Mouse (Mus musculus): ENCODE data around the gene Sufu.

Gene Sufu

DNA sequence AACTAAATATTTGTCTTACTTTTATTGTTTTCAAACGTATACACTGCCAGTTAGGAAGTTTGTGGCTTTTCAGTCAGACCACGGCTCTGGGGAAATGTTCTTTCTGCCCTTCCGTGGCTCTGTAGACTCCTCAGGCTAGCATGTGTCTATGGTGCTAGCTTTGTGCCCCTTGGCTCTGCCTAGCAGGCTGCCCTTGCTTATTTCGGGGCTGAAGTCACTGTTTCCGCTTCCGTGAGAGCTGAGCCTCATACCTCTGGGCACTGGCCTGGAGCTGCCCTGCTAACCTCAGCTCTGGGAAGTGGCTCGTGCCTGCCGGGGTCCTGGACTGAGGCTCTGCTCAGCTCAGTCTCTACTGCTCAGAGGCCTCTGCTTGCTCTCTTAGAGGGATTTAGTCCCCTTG lies 98.4 kb downstream of the Sufu start:
- no peak for DNase-seq (ENCODE audit: extremely low spot score, low spot score)

DNA sequence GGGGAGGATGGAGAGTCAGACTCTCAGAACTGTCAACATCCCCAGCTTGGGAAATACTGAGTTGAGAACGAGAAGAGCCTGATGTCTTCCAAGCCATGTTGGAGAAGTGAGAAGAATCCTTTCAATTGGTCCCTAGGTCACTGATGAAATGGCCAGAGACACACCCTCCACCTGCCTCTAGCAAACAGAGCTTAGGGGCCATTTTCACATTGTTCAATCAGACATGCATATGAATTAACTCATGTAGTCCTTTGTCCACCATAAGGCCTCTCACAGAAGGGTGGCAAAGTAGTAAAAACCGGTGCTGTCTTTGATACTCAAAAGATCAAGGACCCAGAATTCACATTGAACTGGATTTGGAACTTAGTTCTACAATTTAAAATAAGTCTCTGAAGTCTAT lies 100.5 kb downstream of the Sufu start:
- no peak for DNase-seq (ENCODE audit: extremely low spot score, low spot score)

DNA sequence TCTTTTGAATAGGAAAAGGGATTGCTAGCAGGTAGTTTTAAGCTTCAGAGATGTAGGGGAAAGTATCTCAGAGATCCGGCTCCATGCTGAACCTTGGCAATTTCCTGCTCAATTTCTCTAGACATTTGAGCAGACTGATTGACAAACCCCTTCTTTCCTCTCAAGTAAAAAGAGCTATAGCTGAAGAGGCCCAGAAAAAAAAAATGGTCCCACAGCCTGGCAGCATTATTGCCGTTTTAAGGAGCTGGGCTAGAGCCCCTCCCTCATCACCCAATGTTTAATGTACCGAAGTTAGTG lies 102.8 kb downstream of the Sufu start:
- no peak for DNase-seq (ENCODE audit: extremely low spot score, low spot score)

DNA sequence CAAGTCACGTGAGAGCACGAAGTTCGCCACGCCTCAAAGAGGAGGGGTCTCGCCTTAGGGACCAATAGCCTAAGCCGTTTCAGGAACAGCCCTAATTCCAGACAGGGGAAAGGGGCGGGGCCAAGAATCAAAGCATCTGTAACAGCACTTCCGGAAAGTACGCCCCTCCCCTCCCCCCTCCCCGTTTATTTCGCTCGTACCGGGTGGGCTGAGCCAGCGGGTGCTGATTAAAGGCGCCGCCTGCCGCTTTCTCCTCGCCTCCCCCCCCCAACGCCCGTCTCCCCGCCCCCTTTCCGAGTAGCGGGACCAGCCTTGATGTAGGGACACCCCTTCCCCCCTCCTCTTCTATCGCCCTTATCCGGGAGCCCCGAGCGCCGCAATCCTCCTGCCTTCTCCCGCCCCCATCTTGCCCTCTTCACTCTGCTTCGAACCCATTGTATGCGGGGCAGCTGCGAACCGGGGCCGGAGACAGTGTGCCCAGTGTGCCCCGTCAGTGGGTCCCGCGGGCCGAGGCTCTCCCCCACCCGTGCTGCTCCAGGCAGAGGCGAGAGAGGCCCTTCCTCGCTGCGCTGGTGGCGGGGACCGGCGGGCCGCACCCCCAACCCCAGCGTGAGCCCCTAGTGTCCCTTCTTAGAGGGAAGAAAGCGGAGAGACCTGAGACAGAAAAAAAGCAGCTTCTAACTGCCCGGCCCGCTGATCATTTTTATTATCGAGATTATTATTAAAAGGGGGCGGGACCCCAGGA lies 103.3 kb downstream of the Sufu start:
- DNase-seq (ENCODE audit: extremely low spot score, low spot score) = peak; percentile 98

DNA sequence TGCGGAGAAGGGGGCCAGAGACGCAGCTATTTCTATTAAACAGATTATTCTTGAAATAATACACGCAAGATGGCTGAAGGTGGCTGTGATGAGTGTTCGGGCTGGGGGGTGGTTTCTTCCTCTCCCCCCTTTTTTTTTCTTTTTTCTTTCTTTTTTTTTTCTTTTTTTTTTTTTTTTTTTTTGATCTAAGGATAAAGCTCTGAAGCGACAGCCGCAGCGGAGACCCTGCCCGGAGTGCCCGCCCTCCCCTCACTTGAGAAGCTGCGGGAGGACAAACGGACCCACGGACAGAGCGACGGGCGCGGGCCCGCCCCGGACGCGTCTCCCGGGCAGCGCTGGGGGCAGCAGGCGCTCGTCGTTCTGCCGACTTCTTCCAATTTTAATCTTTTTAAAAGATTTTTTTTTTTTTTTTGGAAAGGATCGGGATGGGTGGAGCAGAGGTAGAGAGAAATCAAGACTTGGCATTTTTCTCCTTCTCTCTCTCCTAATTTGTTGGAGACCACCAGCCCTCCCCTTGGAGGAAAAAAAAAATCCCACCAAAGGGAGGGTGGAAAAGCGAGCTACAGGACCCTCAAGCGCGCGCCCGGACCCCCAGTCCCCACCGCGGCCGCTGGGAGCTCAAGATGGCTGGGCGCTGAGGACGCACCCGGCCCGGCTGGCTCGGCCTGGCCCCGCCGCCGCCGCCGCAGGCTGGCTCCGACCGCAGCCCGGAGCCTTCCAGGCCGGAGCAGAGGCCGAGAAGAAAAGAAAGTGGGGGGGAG lies 104.1 kb downstream of the Sufu start:
- DNase-seq (ENCODE audit: extremely low spot score, low spot score) = no peak

DNA sequence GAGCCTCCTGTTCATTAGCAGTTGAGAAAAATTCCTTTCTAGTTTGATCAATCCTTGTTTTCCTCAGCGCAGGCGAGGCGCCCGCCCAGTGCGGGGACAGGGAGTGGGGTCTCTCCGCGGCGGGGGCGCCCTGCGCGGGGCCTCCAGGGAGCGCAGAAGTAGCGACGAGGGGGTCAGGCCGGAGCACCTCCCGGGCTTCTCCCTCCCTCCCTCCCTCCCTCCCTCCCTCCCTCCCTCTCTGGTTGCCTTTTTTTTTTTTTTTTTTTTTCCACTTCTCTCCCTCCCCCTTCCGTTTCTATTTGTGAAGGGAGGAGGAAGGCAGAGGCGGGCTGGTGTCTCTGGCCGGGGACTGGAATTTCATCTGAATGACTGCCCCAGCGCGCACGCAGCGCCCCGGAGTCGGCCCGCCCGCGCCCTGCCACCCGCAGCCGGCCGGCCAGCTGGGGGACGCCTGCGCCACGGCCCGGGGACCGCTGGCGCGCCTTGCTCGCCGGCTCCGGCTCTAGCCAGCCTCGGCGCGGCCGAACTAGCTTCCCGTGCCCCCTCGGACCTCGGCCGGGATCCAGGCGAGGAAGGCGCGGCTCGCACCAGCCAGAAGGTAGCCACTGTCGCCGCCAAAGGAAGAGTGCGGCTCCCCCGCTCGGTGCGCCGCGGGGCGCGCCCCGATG lies 104.8 kb downstream of the Sufu start, which contains the start of gene Trim8:
Gene Trim8, plus strand, starts transcription at position 302 of the 668 bp plus-strand sequence.
- DNase-seq (ENCODE audit: extremely low spot score, low spot score) = peak; percentile 89

DNA sequence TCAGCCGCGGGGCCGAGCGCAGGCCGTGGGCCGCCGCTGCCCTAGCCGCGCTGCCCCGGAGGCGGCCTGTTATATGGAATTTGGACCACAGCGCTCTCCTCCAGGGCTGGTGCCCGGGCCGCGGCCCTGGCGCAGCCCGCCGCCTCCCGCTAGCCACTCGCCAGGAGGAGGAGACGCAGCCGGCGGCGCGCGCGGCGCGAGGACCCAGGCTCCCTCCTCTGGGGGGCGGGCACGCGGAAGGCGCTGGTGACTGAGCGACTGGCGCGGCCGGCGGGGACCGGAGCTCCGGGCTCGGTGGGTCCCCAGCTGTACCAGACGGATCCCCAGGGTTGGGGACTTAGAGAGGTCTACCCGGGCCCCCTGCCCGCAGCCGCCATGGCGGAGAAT lies 105.4 kb downstream of the Sufu start:
- DNase-seq (ENCODE audit: extremely low spot score, low spot score) = no peak

DNA sequence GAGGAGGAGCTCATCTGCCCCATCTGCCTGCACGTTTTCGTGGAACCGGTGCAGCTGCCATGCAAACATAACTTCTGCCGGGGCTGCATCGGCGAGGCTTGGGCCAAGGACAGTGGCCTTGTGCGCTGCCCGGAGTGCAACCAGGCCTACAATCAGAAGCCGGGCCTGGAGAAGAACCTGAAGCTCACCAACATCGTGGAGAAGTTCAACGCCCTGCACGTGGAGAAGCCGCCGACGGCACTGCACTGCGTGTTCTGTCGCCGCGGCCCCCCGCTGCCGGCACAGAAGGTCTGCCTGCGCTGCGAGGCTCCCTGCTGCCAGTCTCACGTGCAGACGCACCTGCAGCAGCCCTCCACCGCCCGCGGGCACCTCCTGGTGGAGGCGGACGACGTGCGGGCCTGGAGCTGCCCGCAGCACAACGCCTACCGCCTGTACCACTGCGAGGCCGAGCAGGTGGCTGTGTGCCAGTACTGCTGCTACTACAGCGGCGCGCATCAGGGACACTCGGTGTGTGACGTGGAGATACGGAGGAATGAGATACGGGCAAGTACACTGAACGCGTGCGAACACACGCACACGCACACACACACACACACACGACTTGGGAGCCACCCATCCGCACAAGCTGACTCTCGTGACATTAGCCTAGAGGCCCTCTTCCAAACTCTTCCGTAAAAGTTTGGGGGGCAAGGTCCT lies 105.9 kb downstream of the Sufu start:
- DNase-seq (ENCODE audit: extremely low spot score, low spot score) = peak; percentile 65

DNA sequence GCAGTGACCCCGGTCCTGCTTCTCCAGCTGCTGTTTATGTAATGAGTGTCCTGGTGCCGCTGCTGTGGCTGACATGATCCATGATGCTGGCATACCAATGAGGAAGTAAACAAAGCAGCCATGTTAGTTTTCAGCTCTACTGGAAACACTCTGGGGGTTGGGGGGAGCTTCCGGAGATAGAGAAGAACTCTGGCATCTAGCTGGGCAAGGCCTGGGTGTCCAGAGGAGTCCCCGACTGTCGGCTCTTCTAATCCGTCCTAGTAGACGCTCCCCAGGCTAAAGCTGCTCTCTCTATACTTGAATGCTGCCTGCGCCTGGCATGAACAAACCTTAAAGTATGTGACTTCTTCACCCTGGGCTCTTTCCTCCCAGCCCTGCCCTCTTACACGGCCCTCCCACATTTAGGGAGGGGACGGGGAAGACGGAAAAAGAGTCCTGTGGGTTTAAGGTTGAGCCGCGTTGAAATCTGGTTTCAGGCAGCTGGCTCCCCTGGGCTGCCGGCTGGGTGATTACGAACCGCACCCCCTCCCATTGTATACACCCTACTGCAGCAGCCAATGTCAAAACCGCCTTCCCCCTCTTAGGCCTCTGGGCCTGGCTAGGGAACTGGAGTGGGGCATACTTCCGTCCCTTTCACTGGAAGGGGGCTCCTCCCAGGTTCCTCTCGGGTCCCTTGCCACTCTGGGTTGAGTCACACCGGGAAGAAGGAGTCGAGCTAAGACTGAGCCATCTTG lies 106.8 kb downstream of the Sufu start:
- peak; percentile 64 for DNase-seq (ENCODE audit: extremely low spot score, low spot score)

DNA sequence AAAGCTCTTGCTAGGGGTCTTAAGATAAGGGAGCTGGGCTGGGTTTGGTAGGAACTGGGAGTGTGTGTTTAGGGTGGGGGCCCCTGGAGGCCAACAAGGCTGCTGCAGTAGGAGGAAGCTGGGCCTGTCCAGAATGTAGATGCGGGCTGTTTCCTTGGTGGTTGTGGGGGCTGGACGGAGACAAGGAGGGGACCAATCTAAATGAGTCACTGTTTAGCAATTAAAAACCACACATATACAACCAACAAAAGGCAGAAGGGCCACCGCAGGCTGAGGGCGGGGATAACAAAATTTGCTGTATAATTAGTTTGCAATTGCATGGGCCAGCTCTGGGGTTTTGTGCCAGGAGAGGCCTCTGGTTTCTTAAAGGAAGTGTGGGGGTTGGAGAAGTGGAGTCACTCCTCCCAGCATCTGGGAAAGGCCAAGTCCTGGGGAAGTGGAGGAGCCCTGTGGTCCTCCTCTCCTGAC lies 107.4 kb downstream of the Sufu start:
- DNase-seq (ENCODE audit: extremely low spot score, low spot score) = no peak

DNA sequence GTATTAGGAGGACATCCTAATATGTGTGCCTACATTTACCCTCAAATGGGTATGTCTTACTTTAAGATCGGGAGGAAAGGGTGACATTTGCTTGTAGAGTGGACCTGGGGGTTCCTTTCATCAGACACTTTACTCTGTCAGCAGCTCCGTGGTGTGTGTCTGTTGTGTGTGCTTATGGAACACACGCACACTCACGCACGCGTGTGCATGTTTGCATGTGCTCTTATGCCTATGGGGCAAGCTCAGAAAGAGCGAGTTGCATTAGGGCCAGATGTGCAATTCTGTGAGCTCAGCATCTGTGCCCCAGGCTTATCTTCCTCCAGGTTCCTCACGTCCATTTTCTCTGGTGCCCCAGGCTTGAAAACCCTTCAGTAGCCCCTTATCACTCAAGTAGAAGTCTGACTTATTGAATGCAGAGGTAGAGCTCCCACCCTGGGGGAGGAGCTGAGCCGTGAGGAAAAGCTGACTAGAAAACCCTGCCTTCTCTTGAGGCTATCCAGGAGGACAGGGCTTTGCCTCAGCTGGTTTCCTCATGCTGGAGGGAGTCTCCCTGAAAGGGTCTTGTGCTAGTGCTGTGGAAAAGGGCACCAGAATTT lies 108.2 kb downstream of the Sufu start:
- DNase-seq (ENCODE audit: extremely low spot score, low spot score) = no peak

DNA sequence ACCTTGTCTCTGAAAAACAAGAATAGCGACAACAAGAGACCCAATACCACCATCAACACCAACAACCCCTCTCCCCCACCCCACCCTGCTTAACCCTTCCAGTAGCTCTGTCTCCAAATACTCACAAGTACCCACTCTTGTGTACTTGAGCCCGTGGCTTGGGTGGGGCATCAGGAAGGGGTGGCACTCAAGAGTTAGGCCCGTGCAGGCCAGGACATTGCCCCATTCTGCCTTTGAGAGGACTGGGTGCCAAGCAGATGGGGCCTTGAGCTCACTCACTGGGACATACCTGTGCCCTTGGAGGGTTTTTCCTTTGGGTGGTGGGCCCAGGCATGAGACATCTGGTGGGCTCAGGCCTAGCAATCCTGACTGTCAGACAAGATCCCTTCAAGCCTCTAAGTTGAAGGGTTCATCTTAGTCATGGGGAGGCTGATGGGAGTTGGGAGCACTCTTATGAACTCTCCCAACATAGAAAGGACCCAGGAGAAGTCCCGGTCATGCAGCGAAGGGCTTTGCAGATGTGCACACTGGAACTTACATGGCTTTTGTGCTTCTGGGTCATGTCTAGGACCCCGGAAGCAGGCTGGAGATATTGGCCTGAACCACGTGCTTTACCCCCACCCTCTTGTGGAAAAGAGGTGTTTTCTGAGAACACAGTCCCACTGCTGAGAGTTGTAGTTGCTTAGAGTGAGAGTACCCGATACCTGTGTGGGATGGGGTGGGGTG lies 109.1 kb downstream of the Sufu start:
- no peak for DNase-seq (ENCODE audit: extremely low spot score, low spot score)

DNA sequence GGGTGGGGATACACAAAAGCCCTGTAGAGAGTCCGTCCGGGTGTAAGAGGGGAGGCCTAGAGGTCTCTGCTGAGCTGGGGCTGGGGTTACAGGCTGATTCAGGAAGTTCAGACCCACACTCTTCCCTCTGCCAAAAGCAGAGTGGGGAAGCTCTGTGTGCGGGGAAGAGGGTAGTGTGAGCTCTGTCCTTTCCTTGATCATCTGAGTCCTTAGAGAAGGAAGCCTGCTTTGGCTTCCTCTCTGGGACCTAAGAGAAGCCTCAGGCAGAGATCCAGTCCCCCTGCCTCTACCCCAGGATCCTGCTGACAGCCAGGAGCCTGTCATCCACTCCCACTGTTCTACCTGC lies 109.6 kb downstream of the Sufu start:
- no peak for DNase-seq (ENCODE audit: extremely low spot score, low spot score)

DNA sequence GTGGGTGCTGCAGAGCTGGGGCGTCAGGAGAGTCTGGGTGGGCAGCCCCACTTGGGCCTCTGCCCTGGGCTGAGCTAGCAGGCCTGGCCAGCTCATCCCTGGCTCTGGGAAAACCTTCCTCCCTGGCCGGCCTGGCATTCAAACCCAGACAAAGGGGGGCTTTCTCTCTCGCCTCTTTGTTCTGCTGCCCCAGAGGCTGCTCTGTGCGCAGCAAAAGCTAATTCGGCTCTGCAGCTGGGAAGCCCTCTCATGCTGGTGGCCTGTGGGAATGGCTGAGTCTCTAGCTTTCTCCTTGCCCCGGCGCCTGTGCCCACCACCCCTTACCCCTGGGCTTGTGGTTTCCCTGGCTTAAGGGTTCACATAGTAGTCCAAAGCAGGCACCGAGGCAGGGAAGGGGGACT lies 110.5 kb downstream of the Sufu start:
- DNase-seq (ENCODE audit: extremely low spot score, low spot score) = peak; percentile 44

DNA sequence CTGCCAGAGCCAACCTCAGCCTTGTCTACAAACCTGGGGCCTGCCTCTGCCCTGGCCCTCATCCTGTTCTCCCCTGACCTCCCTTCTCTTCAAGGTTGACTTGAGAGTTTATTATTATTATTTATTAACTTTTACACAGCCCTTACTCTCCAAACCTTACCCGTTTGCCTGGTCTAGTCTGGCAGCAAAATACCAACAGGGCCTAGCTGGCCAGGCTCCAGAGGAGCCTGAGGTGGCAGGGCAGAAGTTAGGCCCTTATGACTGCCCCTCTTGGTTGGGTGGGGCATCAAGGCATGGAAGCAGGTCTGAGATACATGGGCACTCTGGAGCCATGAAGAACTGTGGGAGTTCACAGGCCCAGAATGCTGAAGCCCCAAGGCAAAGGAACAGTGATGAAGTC lies 111.1 kb downstream of the Sufu start:
- no peak for DNase-seq (ENCODE audit: extremely low spot score, low spot score)

DNA sequence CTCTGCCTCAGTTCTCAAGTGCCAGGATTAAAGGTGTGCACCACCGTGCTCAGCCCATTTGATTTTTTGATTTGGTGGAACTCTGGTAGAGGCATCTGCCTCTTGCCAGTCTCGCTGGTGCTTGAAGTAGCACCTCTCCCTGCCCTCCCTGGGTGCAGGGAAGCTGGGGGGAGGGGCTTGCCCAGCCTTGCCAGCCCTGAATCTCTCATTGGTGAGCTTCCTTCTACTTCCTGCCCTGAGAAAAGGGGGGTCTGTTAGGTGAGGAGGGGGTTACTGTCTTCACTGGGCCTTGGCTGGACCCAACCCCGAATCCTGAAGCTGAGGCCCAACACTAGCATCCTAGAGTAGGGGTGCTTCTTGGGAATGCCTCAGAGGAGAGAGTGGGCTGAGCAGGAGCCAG lies 112.0 kb downstream of the Sufu start:
- DNase-seq (ENCODE audit: extremely low spot score, low spot score) = no peak

DNA sequence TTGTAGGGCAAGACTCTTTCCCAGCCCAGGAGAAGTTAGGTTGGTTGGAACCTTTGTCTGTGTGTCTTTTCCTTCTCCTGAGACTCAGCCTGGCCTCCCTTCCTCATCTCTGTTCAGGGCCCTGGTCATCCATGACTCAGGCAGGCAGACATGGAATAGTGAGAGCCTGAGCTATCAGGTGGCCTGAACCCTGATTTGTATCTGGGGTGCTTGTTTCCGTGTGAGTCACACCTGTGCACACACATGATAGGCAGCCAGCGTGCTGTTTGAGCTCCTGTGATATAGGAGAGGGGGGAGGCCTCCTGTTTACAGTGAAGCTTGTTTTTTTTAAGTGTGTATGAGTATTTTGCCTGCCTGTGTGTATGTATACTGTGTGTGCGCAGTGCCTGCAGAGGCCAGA lies 112.5 kb downstream of the Sufu start:
- no peak for DNase-seq (ENCODE audit: extremely low spot score, low spot score)

DNA sequence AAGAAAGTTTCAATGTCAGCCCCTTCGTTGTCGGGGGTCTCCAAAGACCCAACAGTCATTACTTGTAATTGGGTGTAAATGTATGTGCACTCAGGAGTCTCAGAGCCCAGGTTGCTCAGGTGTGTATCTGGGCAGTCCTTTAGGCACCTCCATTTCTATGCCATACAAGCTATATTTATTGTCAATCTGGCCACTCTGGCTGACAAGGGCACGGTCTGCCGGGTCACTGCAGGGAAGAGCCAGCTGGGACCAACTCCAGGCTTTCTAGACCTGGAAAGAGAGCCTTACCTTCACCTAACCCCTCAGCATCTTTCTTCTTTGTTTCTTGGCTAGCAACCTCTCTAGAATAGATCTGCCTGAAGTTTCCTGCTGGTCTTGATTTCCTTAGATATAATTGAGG lies 113.0 kb downstream of the Sufu start:
- DNase-seq (ENCODE audit: extremely low spot score, low spot score) = no peak

DNA sequence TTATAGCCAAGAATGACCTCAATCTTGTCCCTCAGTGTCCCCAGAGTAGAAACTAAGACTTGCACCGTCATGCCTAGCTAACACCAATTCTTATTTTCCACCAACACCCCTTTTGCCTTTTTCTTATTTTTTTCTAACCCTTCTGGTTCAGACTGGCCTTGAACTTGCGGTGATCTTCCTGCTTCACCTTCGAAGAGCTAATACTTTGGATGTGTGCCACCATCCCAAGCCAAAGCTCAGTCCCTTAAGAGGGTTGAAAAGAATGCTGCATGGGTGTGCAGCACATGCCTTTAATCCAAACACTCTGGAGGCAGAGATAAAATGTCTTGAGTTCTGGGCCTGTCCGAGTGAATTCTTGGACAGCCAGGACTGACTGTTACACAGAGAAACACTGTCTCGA lies 113.7 kb downstream of the Sufu start:
- DNase-seq (ENCODE audit: extremely low spot score, low spot score) = no peak

DNA sequence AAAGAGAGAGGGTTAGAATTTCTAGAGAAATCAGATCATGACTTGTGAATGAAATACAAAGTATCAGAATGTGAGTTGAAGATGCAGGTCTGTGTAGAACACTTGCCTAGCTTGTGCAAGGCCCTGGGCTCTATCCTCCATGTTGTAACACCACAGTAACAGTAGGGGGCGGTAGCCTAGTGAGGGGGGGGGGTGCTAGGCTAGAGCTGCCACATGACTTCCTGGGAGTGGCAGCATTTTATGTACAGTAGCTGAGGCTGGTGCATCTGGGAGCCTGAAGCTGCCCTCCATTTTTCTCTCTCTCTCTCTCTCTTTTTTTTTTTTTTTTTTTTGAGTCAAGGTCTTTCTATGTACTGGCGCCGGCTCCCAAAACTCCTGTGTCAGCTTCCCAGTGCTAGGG lies 114.1 kb downstream of the Sufu start:
- DNase-seq (ENCODE audit: extremely low spot score, low spot score) = no peak

Measured in neural tube, embryonic 10.5 days (tissue).